Mouse (Mus musculus): ENCODE measurements around the gene Serpinb9c. TPM values are rescaled to one million over a fixed set of nuclear protein-coding genes. Genes with fewer than 3 reads are reported as not detected.
"Not testable (repeated sequence)": the region's sequence is repeated elsewhere in the genome, so short reads cannot be mapped to it uniquely, and the experiment has no call there.

Serpinb9c gene
- not detected in 2 replicates for polyA plus RNA-seq (2016; fragmentation: Nextera tagmentation; extraction: Ambion mirVana)

DNA sequence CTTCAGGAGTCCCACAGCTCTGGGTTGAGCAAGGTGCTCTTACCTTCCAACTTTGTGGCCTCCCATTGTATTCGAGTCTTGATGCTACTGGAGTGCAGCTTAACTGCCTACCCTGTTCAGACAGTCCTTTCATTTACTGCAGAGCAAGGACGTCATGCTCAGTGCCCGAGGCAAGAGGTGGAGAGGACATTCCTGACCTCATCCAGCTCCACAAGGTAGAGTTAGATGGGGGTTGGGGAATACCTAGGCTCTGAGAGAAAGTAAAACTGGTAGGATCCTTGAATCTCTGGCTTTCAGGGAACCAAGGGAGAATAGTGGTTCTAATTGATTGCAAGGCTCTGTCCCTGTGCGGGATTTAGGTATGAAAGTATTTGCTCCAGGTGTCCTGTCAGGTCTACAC lies at the start of gene Serpinb9c:
Gene Serpinb9c (minus strand): TSS at position 101 of the 400 bp plus-strand sequence.
- peaks cover 20% of the 10 kb centered on the region for H3K9me3 ChIP-seq
- no peak within 1 kb of the TSS for H3K27ac ChIP-seq
- 80% methylated on average over 4 of the region's 4 CpGs for WGBS
- no peaks in the 10 kb centered on the region for H3K4me1 ChIP-seq
- DNase-seq (ENCODE audit: extremely low spot score, low spot score), result no peak
- no peak within 1 kb of the TSS for H3K4me3 ChIP-seq
- H3K27me3 ChIP-seq (ENCODE audit: poor library complexity, severe bottlenecking), result no peaks in the 10 kb centered on the region
- no peaks in the 10 kb centered on the region for H3K36me3 ChIP-seq (replicated peaks)

DNA sequence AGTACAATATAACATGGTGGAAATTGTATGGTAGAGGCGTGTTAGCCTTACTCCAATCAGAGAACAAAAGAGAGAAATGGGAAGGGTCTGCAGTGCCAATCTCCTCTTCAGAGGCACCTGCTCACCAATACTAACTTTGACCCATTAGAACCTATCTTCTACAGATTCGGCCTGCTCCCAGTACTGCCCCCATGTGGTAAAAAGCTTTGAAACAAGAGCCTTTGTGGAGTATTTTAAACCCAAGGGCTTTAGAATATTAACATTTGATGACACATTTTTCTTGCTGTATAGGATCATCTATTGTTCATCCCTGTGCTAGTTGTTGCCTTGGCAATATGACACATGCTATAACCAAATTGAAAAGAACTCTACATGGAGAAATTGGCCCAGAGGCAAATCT lies 40.2 kb upstream of the Serpinb9c start:
- whole genome bisulfite sequencing, result 60% methylated on average over 2 of the region's 2 CpGs
- no peaks in the 10 kb centered on the region for H3K4me1 ChIP-seq
- no peaks in the 10 kb centered on the region for H3K27me3 ChIP-seq (ENCODE audit: poor library complexity, severe bottlenecking)
- H3K9me3 ChIP-seq, result peaks cover 2% of the 10 kb centered on the region
- H3K36me3 ChIP-seq (replicated peaks), result no peaks in the 10 kb centered on the region
- no peak for DNase-seq (ENCODE audit: extremely low spot score, low spot score)
- no peak overlapping the region for H3K4me3 ChIP-seq
- H3K27ac ChIP-seq, result no peak overlapping the region

DNA sequence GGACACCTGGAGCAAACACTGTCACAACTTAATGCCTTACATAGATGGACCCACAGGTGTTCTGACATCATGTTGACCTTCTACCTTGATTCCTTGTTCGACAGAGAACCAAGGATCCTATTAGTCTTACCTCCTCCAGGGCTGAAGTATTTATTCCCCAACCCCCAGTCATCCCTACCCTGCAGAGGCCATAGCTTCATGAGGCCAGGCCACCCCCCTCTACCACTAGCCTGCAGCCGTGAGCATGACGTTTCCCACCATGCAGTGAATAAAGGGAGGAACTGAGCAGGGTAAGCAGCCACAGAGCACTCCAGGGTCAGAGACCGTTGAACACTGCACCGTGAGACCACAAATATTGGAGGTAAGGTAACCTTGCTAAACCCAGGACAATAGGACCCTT lies 33.1 kb upstream of the Serpinb9c start, which contains the start of gene Serpinb9d:
Gene Serpinb9d (plus strand): TSS at position 301 of the 400 bp plus-strand sequence.
- no peak within 1 kb of the TSS for H3K4me3 ChIP-seq
- 83% methylated on average over 5 of the region's 5 CpGs for WGBS
- no peaks in the 10 kb centered on the region for H3K4me1 ChIP-seq
- H3K27ac ChIP-seq, result no peak within 1 kb of the TSS
- H3K27me3 ChIP-seq (ENCODE audit: poor library complexity, severe bottlenecking), result no peaks in the 10 kb centered on the region
- H3K36me3 ChIP-seq (replicated peaks), result no peaks in the 10 kb centered on the region
- peaks cover 6% of the 10 kb centered on the region for H3K9me3 ChIP-seq
- DNase-seq (ENCODE audit: extremely low spot score, low spot score), result no peak

DNA sequence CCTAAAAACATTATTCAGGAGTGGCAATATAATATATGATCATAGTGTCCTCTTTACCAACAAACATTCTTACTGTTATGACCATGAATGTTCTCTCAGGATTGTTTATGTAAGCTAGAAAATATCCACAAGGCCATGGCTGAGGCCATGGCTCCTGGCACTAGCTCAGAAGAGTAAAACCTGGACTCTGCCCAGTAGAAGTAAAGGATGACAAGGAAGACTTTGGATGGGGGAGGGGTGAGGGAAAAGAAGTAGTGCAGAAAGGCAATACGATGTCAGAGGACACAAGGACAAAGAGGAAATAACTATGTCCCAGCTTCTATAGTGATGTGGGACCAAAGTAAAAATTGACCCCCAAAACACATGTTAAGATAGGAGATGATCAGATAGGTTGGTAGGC lies 30.9 kb upstream of the Serpinb9c start:
- not testable (repeated sequence) for H3K4me3 ChIP-seq; H3K27me3 ChIP-seq (ENCODE audit: poor library complexity, severe bottlenecking); H3K9me3 ChIP-seq; H3K27ac ChIP-seq; H3K4me1 ChIP-seq; H3K36me3 ChIP-seq (replicated peaks); DNase-seq (ENCODE audit: extremely low spot score, low spot score)
- 89% methylated on average over 1 of the region's 1 CpGs for WGBS

DNA sequence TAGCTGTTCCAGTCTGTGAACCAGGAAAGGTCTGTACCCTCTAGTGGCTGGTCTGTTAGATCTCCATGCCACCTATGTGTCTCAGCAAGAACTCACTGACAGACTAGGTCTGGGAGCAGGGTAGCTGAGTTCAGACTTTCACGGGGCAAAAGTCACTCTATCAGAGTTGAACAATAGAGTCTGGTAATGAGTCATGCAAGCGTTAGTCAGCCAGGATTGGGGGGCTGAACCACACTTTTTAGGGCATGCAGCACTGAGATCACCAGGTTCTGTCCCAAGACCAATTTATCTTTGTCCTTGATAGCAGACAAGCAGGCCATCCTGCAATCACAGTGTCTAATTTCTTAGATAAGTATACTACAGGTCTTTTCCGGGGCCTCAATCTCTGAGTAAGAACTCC lies 18.1 kb downstream of the Serpinb9c start:
- Histone ChIP-seq H3K4me3 (no peak overlapping the region), H3K4me1 (no peaks in the 10 kb centered on the region), H3K27me3 (ENCODE audit: poor library complexity, severe bottlenecking) (no peaks in the 10 kb centered on the region), H3K36me3 (replicated peaks) (no peaks in the 10 kb centered on the region), H3K9me3 (peaks cover 9% of the 10 kb centered on the region; the same call in 1 of the 2 replicates), H3K27ac (no peak overlapping the region)
- WGBS, result 82% methylated on average over 3 of the region's 3 CpGs
- no peak for DNase-seq (ENCODE audit: extremely low spot score, low spot score)

DNA sequence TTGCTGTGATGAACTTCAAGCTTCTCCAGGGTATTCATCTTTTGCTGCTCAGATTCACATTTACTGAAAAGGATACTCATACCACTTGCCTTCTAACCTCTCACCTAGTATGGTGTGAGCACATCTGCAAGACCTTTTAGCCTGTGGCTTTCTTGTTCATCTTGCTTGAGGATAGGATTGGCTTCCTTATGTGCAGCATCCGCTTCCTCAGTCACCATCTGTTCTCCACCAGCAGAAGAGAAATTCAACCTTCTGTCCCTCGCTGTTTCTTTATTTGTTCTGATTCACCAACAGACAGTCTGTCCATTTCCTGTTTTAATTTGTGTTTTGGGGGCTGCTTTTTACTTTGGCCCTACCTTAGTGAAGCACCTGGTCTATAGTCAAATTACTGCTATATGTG lies 21.8 kb downstream of the Serpinb9c start:
- Histone ChIP-seq H3K9me3 (peaks cover 4% of the 10 kb centered on the region; the same call in 1 of the 2 replicates), H3K36me3 (replicated peaks) (no peaks in the 10 kb centered on the region), H3K4me3 (no peak overlapping the region), H3K27me3 (ENCODE audit: poor library complexity, severe bottlenecking) (no peaks in the 10 kb centered on the region), H3K4me1 (no peaks in the 10 kb centered on the region), H3K27ac (no peak overlapping the region)
- no peak for DNase-seq (ENCODE audit: extremely low spot score, low spot score)
- 86% methylated on average over 2 of the region's 2 CpGs for WGBS

DNA sequence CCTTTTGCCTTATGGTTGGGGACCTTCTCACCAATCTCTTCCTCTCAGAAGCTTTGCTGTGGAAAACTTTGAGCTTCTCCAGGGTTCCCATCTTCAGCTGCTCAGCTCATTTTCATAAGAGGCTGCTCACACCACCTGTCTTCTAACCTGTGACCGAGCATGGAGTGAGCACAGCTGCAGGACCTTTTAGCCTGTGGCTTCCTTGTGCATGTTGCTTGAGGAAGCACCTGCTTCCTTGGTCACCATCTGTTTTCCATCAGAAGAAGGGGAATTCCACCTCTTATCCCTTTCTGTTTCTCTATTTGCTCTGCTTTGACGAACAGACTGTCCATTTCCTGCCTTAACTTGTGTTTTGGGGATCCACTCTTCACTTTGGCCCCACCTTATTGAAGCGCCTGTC lies 46.5 kb downstream of the Serpinb9c start:
- H3K27me3 ChIP-seq (ENCODE audit: poor library complexity, severe bottlenecking), result no peaks in the 10 kb centered on the region
- 70% methylated on average over 3 of the region's 3 CpGs for WGBS
- DNase-seq (ENCODE audit: extremely low spot score, low spot score), result no peak
- H3K4me1 ChIP-seq, result no peaks in the 10 kb centered on the region
- H3K36me3 ChIP-seq (replicated peaks), result no peaks in the 10 kb centered on the region
- H3K4me3 ChIP-seq, result no peak overlapping the region
- H3K27ac ChIP-seq, result no peak overlapping the region
- H3K9me3 ChIP-seq, result peaks cover 11% of the 10 kb centered on the region; the same call in 1 of the 2 replicates

DNA sequence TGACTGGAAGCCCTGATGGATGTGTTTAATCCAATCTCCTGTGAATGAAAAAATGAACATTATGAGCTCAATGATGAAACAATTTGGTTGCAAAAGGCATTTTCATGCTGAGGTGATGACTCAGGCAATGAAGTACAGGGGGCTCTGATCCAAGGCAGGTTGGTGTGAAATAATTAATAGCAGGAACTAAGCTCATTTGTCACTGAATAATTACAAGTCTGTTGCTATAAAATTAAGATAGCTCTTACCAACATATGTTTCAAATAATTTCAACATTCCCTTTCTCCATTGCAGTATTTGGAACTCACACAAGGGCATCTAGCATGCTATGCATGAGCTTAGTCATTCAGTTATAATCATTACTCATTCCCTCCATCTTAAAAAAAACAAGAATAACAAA lies 53.9 kb downstream of the Serpinb9c start:
- Histone ChIP-seq H3K9me3 (peaks cover 11% of the 10 kb centered on the region; the same call in 1 of the 2 replicates), H3K4me1 (no peaks in the 10 kb centered on the region), H3K27ac (no peak overlapping the region), H3K27me3 (ENCODE audit: poor library complexity, severe bottlenecking) (no peaks in the 10 kb centered on the region), H3K36me3 (replicated peaks) (no peaks in the 10 kb centered on the region), H3K4me3 (no peak overlapping the region)
- DNase-seq (ENCODE audit: extremely low spot score, low spot score), result no peak

Other genes with a start within 250 kb of the Serpinb9c start
- 0.44 and 0.71 TPM in 2 replicates for gene Serpinb6b, start 194.5 kb downstream of the Serpinb9c start, polyA plus RNA-seq (2016; fragmentation: Nextera tagmentation; extraction: Ambion mirVana)
- 0.42 and 0.64 TPM in 2 replicates for gene Serpinb9, start 156.5 kb downstream of the Serpinb9c start, polyA plus RNA-seq (2016; fragmentation: Nextera tagmentation; extraction: Ambion mirVana)
- gene Serpinb9b, start 132.3 kb downstream of the Serpinb9c start, polyA plus RNA-seq (2016; fragmentation: Nextera tagmentation; extraction: Ambion mirVana), result not detected in 2 replicates
- not detected in 2 replicates for gene Serpinb1b, start 81.2 kb downstream of the Serpinb9c start, polyA plus RNA-seq (2016; fragmentation: Nextera tagmentation; extraction: Ambion mirVana)
- gene Serpinb9d, start 33.2 kb upstream of the Serpinb9c start, polyA plus RNA-seq (2016; fragmentation: Nextera tagmentation; extraction: Ambion mirVana), result not detected in 2 replicates
- gene Serpinb9e, start 89.9 kb upstream of the Serpinb9c start, polyA plus RNA-seq (2016; fragmentation: Nextera tagmentation; extraction: Ambion mirVana), result not detected in 2 replicates
- not detected in 2 replicates for gene Serpinb9f, start 164.3 kb upstream of the Serpinb9c start, polyA plus RNA-seq (2016; fragmentation: Nextera tagmentation; extraction: Ambion mirVana)
- not detected in 2 replicates for gene Gm11397, start 236.0 kb upstream of the Serpinb9c start, polyA plus RNA-seq (2016; fragmentation: Nextera tagmentation; extraction: Ambion mirVana)

Data from forebrain, embryonic 10.5 days (tissue).